Comparison of ENCODE assay signal across 25 mouse cellular contexts in genomic region chr13:56472661-56473060, GRCm38 (mm10). TPM values are rescaled to one million over a fixed set of nuclear protein-coding genes. Genes with fewer than 3 reads are reported as not detected.
"Had no signal": no experiment of that assay in that cellular context is flagged by ENCODE, and none has a peak within 500 bp of the region (broad histone marks: within the 10 kb centered on the region; RNA-seq: fewer than 3 reads in every experiment).

No protein-coding gene starts in this region.

- H3K27ac ChIP-seq: liver, embryonic 14.5 days; midbrain, embryonic 10.5 days; midbrain, embryonic 13.5 days; neural tube, embryonic 13.5 days had no signal

- H3K36me3 ChIP-seq: midbrain, embryonic 10.5 days; midbrain, embryonic 13.5 days; neural tube, embryonic 13.5 days; neural tube, embryonic 15.5 days had no signal

- H3K9ac ChIP-seq: liver, embryonic 14.5 days; lung, embryonic 14.5 days; midbrain, embryonic 13.5 days; neural tube, embryonic 13.5 days; neural tube, embryonic 15.5 days had no signal

- H3K4me3 ChIP-seq: midbrain, embryonic 10.5 days; midbrain, embryonic 13.5 days; myocyte; neural tube, embryonic 13.5 days; neural tube, embryonic 15.5 days had no signal

- H3K4me1 ChIP-seq: midbrain, embryonic 13.5 days had no signal

- ATAC-seq: midbrain, embryonic 13.5 days; midbrain, embryonic 16.5 days had no signal

- DNase-seq: retina, postnatal 1 day; right cerebral cortex, adult 18-20 months; right cerebral cortex, postnatal 25 days; right cerebral cortex, postnatal 4 days; spleen, adult 18-20 months; thymus, adult 18-20 months; thymus, postnatal 14 days; thymus, postnatal 36 days had no signal

- H3K9me3 ChIP-seq: midbrain, embryonic 10.5 days; midbrain, embryonic 13.5 days; neural tube, embryonic 13.5 days; neural tube, embryonic 15.5 days had no signal

- H3K4me2 ChIP-seq: lung, embryonic 14.5 days; midbrain, embryonic 13.5 days; neural tube, embryonic 13.5 days; neural tube, embryonic 15.5 days had no signal

- H3K27me3 ChIP-seq: neural tube, embryonic 13.5 days; neural tube, embryonic 15.5 days had no signal

RNA-seq across cellular contexts. Expression of gene Il9, which starts 9.4 kb away (rescaled TPM):
- total RNA-seq: megakaryocyte, adult 5-6 weeks; megakaryocyte-erythroid progenitor cell, adult 5-6 weeks had no signal
- polyA plus RNA-seq: liver, embryonic 14.5 days; liver, embryonic 16.5 days; lung, embryonic 14.5 days; lung, embryonic 16.5 days; midbrain, embryonic 10.5 days; midbrain, embryonic 13.5 days; midbrain, embryonic 16.5 days; myocyte; neural tube, embryonic 11.5 days; neural tube, embryonic 13.5 days; neural tube, embryonic 15.5 days; small intestine, adult 2 months; stomach, embryonic 14.5 days; stomach, embryonic 16.5 days had no signal

RNA-seq across cellular contexts. Expression of gene Slc25a48, which starts 34.5 kb away (rescaled TPM):
- total RNA-seq: megakaryocyte, adult 5-6 weeks; megakaryocyte-erythroid progenitor cell, adult 5-6 weeks had no signal
- polyA plus RNA-seq: midbrain, embryonic 10.5 days; midbrain, embryonic 13.5 days; midbrain, embryonic 16.5 days; myocyte; neural tube, embryonic 13.5 days had no signal

RNA-seq across cellular contexts. Expression of gene Gm3045, which starts 46.3 kb away (rescaled TPM):
- total RNA-seq: megakaryocyte, adult 5-6 weeks; megakaryocyte-erythroid progenitor cell, adult 5-6 weeks had no signal
- polyA plus RNA-seq: liver, embryonic 14.5 days; liver, embryonic 16.5 days; lung, embryonic 14.5 days; lung, embryonic 16.5 days; midbrain, embryonic 10.5 days; midbrain, embryonic 13.5 days; midbrain, embryonic 16.5 days; myocyte; neural tube, embryonic 11.5 days; neural tube, embryonic 13.5 days; neural tube, embryonic 15.5 days; small intestine, adult 2 months; stomach, embryonic 14.5 days; stomach, embryonic 16.5 days; thymus, postnatal 0 days had no signal

RNA-seq across cellular contexts. Expression of gene Fbxl21, which starts 49.6 kb away (rescaled TPM):
- total RNA-seq: megakaryocyte, adult 5-6 weeks; megakaryocyte-erythroid progenitor cell, adult 5-6 weeks had no signal
